ENCODE assay signal across 10 mouse cellular contexts in genomic region chr2:73278869-73279268, GRCm38 (mm10). TPM values are rescaled to one million over a fixed set of nuclear protein-coding genes. Genes with fewer than 3 reads are reported as not detected.
DNase-seq lines count a peak whose midpoint lies in the region; ATAC-seq and TF ChIP-seq lines count a peak whose summit lies in the region.
"Had no signal": no experiment of that assay in that cellular context is flagged by ENCODE, and none has a peak within 500 bp of the region (broad histone marks: within the 10 kb centered on the region; RNA-seq: fewer than 3 reads in every experiment).

No protein-coding gene starts in this region.

- no peak for TF ChIP-seq POLR2A in olfactory bulb, adult 2 months (IDR thresholded peaks at IDR 0.05; ENCODE audit: insufficient read depth, low read depth, low read length)

- no peak for TF ChIP-seq CTCF in intestine, postnatal 0 days (IDR thresholded peaks at IDR 0.05; ENCODE audit: low read depth)
- TF ChIP-seq CTCF in olfactory bulb, adult 2 months (IDR thresholded peaks at IDR 0.05; ENCODE audit: insufficient read depth, low read depth, low read length) = no peak

- H3K4me3 ChIP-seq in lung, embryonic 16.5 days (ENCODE audit: low read length) = peak overlapping the region; percentile 24
- peak overlapping the region; percentile 36 for H3K4me3 ChIP-seq in forebrain, embryonic 10.5 days
- peak overlapping the region; percentile 20 for H3K4me3 ChIP-seq in intestine, postnatal 0 days (ENCODE audit: low read depth, low read length)
- H3K4me3 ChIP-seq in olfactory bulb, adult 2 months (ENCODE audit: insufficient read depth, low read depth, low read length) = peak overlapping the region; percentile 40

- peaks cover 20% of the 10 kb centered on the region for H3K4me1 ChIP-seq in lung, embryonic 16.5 days (replicated peaks; ENCODE audit: control insufficient read depth, insufficient read depth, low read length)
- peaks cover 57% of the 10 kb centered on the region for H3K4me1 ChIP-seq in forebrain, embryonic 10.5 days
- H3K4me1 ChIP-seq in intestine, postnatal 0 days (replicated peaks; ENCODE audit: control insufficient read depth, insufficient read depth, low read length) = peaks cover 3% of the 10 kb centered on the region; the same call in 1 of the 2 replicates
- peaks cover 13% of the 10 kb centered on the region for H3K4me1 ChIP-seq in olfactory bulb, adult 2 months (ENCODE audit: control insufficient read depth, insufficient read depth, low read length)

- no peak overlapping the region for H3K9ac ChIP-seq in lung, embryonic 16.5 days (ENCODE audit: low read length)
- H3K9ac ChIP-seq in intestine, postnatal 0 days (ENCODE audit: low read depth, low read length) = no peak overlapping the region

- H3K36me3 ChIP-seq in lung, embryonic 16.5 days (ENCODE audit: control insufficient read depth, insufficient read depth, low read length) = no peaks in the 10 kb centered on the region
- H3K36me3 ChIP-seq in forebrain, embryonic 10.5 days (replicated peaks) = no peaks in the 10 kb centered on the region
- no peaks in the 10 kb centered on the region for H3K36me3 ChIP-seq in intestine, postnatal 0 days (ENCODE audit: control insufficient read depth, insufficient read depth)

- peak overlapping the region; percentile 42 for H3K4me2 ChIP-seq in lung, embryonic 16.5 days (ENCODE audit: low read depth, low read length)
- peak overlapping the region; percentile 49 for H3K4me2 ChIP-seq in intestine, postnatal 0 days (replicated peaks; ENCODE audit: low read depth)

- no peak overlapping the region for H3K27ac ChIP-seq in lung, embryonic 16.5 days (ENCODE audit: low read length)
- H3K27ac ChIP-seq in forebrain, embryonic 10.5 days = no peak overlapping the region
- no peak overlapping the region for H3K27ac ChIP-seq in intestine, postnatal 0 days (ENCODE audit: low read depth, low read length)
- H3K27ac ChIP-seq in olfactory bulb, adult 2 months (ENCODE audit: insufficient read depth, low read depth, low read length) = peak overlapping the region; percentile 96

- DNase-seq in lung, postnatal 25 days (ENCODE audit: low spot score) = no peak
- no peak for DNase-seq in forebrain, embryonic 10.5 days (ENCODE audit: extremely low spot score, low spot score)
- no peak for DNase-seq in adrenal gland, postnatal 25 days
- no peak for DNase-seq in layer of hippocampus, adult 9-11 months
- no peak for DNase-seq in lung, adult 18-20 months

- ATAC-seq in lung, embryonic 16.5 days (ENCODE audit: low read depth) = peak; percentile 29; the same call in 1 of the 2 replicates
- ATAC-seq in intestine, postnatal 0 days = no peak

- peaks cover 63% of the 10 kb centered on the region for H3K27me3 ChIP-seq in lung, embryonic 16.5 days (ENCODE audit: control insufficient read depth, insufficient read depth, low read depth, low read length)
- peaks cover 90% of the 10 kb centered on the region for H3K27me3 ChIP-seq in forebrain, embryonic 10.5 days (ENCODE audit: poor library complexity, severe bottlenecking)
- H3K27me3 ChIP-seq in intestine, postnatal 0 days (replicated peaks; ENCODE audit: control insufficient read depth, insufficient read depth, low read length) = peaks cover 68% of the 10 kb centered on the region

- WGBS in lung, embryonic 16.5 days = 3% methylated on average over 17 of the region's 17 CpGs
- WGBS in forebrain, embryonic 10.5 days = 0% methylated on average over 17 of the region's 17 CpGs
- 3% methylated on average over 17 of the region's 17 CpGs for WGBS in intestine, postnatal 0 days
- WGBS in olfactory bulb, adult 2 months = 2% methylated on average over 17 of the region's 17 CpGs

- no peaks in the 10 kb centered on the region for H3K9me3 ChIP-seq in lung, embryonic 16.5 days (ENCODE audit: control insufficient read depth, low read length)
- H3K9me3 ChIP-seq in forebrain, embryonic 10.5 days = no peaks in the 10 kb centered on the region
- no peaks in the 10 kb centered on the region for H3K9me3 ChIP-seq in intestine, postnatal 0 days (ENCODE audit: control insufficient read depth)

RNA-seq across cellular contexts. Expression of gene Sp9, which starts 7.1 kb away (rescaled TPM):
- not detected in 2 replicates for polyA plus RNA-seq in lung, embryonic 16.5 days (2015; fragmentation: Nextera tagmentation; extraction: Ambion mirVana)
- polyA plus RNA-seq in forebrain, embryonic 10.5 days (2016; fragmentation: Nextera tagmentation; extraction: Ambion mirVana) = 0.94 and 1.1 TPM in 2 replicates
- not detected in 2 replicates for polyA plus RNA-seq in intestine, postnatal 0 days (2015; fragmentation: Nextera tagmentation; extraction: Ambion mirVana)
- polyA plus RNA-seq in olfactory bulb, adult 2 months (2012; ENCODE audit: insufficient read depth, insufficient read length, low replicate concordance, missing spikeins) = not detected in 2 replicates
- not detected in 2 replicates for total RNA-seq in adrenal gland, postnatal 25 days (2021)
- total RNA-seq: adrenal gland, postnatal 14 days; heart, postnatal 36 days had no signal

RNA-seq across cellular contexts. Expression of gene Scrn3, which starts 33.5 kb away (rescaled TPM):
- polyA plus RNA-seq in lung, embryonic 16.5 days (2015; fragmentation: Nextera tagmentation; extraction: Ambion mirVana) = 21.0 and 21.8 TPM in 2 replicates
- 12.8 and 13.8 TPM in 2 replicates for polyA plus RNA-seq in forebrain, embryonic 10.5 days (2016; fragmentation: Nextera tagmentation; extraction: Ambion mirVana)
- 7.8 and 8.7 TPM in 2 replicates for polyA plus RNA-seq in intestine, postnatal 0 days (2015; fragmentation: Nextera tagmentation; extraction: Ambion mirVana)
- not detected in 2 replicates for polyA plus RNA-seq in olfactory bulb, adult 2 months (2012; ENCODE audit: insufficient read depth, insufficient read length, low replicate concordance, missing spikeins)
- 24.1 and 29.1 TPM in 2 replicates for total RNA-seq in adrenal gland, postnatal 25 days (2021)

RNA-seq across cellular contexts. Expression of gene Cir1, which starts 33.6 kb away (rescaled TPM):
- 24.6 and 25.0 TPM in 2 replicates for polyA plus RNA-seq in lung, embryonic 16.5 days (2015; fragmentation: Nextera tagmentation; extraction: Ambion mirVana)
- 13.3 and 14.0 TPM in 2 replicates for polyA plus RNA-seq in forebrain, embryonic 10.5 days (2016; fragmentation: Nextera tagmentation; extraction: Ambion mirVana)
- polyA plus RNA-seq in intestine, postnatal 0 days (2015; fragmentation: Nextera tagmentation; extraction: Ambion mirVana) = 17.1 and 19.9 TPM in 2 replicates
- polyA plus RNA-seq in olfactory bulb, adult 2 months (2012; ENCODE audit: insufficient read depth, insufficient read length, low replicate concordance, missing spikeins) = not detected in 2 replicates
- total RNA-seq in adrenal gland, postnatal 25 days (2021) = 22.7 and 27.6 TPM in 2 replicates
